Mouse (Mus musculus) small intestine, adult 2 months (tissue): ENCODE data around the gene Olfr1447.

Source experiments
- CTCF ChIP-seq: fragments of 200-500 bp; IDR thresholded peaks from 2 replicates; pipeline ENCODE4 v1.5.1; 2012; ENCODE audit warnings: low read depth, mild to moderate bottlenecking, control low read depth, inconsistent platforms, low read length, moderate library complexity, mixed read lengths; ENCODE audit not compliant: insufficient replicate concordance, insufficient read length; ENCODE audit errors: extremely low read depth
- POLR2A ChIP-seq: fragments of 200-500 bp; IDR thresholded peaks from 2 replicates; pipeline ENCODE4 v1.6.1; 2012; ENCODE audit warnings: low read depth, mild to moderate bottlenecking, control low read depth, inconsistent platforms, low read length, moderate library complexity

DNA sequence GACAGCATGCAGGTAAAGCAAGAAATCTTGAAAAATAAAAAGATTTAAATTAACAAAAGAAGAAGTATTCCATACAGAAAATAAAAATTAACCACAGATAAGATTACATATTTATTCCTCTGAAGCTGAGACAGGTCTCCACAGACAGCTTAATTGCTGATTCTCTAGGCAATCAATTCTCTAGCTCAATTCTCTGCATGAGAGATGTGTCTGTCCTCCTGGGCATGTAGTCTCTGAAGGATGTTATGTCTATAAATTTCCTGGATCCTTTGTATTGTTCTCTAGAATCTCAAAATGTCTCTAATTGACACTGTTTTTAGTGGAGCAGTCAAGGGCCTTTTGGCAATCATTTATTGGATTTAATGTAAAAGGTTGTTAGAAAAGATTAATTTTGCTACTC, 27.0 kb upstream of the Olfr1447 start, which contains the start of gene Olfr1449:
- TF ChIP-seq CTCF (no peak), POLR2A (no peak)
